Mouse (Mus musculus) NIH3T3 (cell line): Measurements from ENCODE around the gene Pard3b.
"Not testable (repeated sequence)": the region's sequence is repeated elsewhere in the genome, so short reads cannot be mapped to it uniquely, and the experiment has no call there.

Experiments used
- DNase-seq: peaks from one replicate; pipeline ENCODE4 v3.0.0-alpha.2; 2012; ENCODE audit warnings: low read depth

Pard3b gene

DNA sequence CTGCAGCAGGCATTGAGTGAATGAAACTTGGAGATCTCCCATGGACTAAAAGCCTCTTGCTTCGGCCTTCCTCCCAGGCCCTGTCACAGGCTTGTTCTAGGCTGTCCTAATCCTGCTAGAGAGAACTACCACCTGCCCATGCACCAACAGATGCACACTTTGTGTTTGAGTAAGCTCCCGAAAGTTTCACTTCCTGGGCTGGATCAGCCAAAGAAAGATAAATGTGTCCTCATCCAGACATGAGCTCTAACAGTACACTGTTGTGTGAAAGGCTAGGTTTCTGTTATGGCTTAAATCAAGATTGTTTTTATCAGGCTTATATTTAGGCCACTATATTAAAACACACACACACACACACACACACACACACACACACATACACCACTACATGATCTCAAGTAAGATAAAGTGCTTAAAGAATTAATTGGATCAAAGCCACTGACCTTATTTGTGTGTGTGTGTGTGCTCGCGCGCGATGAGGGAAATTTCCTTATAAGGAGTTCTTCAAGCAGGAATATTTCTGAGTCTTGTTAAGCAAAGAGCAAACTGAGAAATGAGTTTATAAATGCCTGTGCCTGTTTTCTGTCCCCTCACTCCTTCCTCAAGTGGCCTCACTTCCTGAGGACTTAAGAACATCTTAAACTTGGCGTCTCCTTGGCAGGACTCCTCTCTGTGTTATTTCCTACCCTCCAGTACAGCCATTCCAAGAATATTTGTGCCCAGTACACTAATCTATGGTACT lies 940.6 kb downstream of the Pard3b start:
- DNase-seq, result no peak

DNA sequence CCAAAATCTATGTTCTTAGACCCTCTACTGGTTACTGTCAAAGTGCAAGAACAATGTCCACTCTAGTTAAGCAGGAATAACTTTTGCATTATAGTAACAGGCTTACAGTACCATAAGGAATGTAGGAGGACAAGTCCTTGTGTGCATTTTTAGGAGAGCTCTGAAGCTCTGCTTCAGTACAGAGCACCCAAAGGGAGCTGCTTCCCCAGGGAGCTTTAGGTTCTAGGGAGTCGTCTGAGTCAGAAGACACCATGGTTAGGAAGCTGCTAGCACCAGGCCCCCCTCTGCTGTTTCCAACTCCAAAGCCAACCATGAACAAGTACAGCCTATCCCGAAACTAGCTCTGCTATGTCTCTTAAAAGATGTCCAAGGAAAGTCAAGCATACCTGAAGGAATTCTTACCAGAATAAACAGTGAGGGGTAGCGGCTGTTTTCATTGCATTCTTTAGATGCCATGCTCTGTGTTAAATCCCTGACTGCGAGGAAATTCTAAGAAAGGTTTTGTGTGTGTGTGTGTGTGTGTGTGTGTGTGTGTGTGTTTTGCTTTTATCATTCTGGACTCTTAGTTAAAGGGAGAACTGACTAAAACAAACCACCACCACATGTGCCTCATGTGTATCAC lies 941.8 kb downstream of the Pard3b start:
- DNase-seq, result no peak

DNA sequence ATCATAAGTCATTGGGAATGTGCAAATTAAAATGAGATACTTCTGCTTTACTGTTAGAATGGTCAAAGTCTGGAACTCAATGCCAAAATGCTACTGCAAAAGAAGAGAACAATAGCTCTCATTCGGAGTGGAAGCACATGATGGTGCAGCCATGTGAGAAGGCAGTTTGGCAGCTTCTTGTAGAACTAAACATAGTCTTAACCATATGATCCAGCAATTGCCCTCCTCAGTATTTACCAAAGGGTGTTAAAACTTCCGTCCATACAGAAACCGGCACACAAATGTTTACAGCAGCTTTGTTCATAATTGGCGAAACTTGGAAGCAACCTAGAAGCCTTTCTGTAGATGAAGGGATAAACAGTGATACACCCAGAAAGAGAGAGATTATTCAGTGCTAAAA lies 943.9 kb downstream of the Pard3b start:
- DNase-seq, result no peak

DNA sequence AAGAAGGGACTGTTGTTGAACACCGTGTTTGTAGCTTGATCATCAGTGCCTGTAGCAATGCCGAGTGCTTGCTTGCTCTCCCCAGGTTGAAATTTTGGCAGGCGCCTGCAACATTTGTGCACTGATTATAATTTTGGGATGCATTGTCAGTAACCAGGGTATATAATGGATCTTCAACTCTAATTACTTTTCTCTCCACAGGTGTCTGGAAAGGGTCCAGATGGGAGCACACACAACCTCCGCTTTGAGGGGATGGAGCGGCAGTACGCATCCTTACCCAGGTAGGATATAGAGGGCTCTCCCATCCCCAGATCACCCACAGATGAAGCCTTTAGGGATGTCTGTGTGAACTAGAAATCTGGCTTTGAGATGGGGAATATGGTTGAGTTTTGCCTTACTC lies 948.9 kb downstream of the Pard3b start:
- DNase-seq, result no peak

DNA sequence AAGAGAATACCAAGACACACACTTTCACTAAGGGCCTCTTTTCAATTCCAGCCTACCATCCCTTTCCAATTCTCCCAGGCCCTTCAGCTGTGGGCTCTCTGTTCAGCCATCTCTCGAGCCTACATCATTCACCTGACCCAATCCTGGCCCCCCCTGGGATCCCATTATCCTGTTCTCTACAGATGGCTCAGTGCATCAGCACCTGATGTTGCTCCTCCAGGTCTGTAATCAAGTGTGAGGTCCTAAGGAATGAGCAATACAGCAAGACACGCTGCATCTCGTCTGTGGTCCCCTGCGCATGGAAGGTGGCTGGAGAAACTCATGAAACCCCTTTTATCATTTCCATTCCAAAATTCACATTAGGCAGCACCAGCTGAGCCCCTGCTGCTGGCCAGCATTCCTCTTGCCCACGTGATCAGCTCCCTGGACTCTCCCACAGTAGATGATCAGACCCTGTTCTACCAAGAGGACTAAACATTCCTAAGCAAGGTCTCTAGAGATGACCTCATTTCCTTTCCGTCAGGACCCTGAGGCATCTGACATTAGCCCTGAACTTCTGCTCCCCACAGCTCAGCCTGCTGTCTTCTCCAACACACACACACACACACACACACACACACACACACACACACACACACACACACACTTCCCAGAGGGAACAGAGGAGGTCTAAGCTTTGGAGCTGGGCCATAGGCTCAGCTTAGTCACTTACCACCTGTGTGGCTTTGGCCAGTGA lies 952.8 kb downstream of the Pard3b start:
- DNase-seq, result peak; percentile 4

DNA sequence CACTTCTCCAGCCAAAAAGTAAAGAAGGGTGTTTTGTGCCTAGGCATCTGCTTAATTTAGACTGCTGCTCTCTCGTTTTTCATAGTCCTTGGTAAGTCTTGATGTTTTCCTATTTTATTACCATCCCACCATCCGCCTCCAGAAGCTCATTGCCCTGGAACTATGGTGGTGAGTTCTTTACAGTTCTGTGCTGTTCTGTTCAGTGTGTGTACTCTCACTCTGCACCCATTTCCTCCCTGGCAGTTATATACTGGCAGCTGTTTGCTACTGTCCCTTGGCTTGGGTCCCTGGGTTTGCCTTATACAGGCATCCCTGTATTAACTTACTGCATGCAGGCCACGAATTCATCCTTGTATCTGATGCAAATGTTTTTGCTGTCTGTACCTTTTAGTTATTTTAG lies 956.8 kb downstream of the Pard3b start:
- no peak for DNase-seq

DNA sequence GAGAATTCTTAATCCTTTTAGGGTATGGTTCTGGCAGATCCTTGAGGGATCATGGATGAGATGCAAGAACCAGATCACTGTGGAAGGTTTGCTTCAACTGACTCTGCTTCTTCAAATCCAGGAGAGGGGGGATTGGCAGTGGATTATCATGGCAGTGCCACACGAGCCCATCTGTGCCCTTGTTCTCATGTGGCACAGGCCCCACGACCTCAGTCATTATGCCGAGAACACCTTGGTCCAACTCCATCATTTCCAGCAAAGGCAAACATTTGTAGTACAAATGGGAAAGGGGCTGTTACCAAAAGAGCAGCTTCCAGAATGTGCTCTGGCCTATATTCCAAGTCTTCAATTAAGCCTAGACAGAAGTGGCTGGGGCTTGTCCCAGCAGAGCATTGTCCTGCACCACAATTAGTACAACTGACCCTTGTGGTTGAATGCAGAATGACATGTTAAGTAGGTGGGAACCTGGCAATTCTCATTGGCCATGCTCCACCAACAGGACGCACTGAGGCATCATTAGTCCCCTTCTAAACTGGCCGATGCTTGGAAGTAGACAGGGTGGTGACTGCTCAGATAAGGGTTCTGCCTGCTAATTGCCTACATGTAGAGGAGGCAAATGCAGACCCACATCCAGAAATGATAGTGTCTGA lies 959.3 kb downstream of the Pard3b start:
- DNase-seq, result no peak

DNA sequence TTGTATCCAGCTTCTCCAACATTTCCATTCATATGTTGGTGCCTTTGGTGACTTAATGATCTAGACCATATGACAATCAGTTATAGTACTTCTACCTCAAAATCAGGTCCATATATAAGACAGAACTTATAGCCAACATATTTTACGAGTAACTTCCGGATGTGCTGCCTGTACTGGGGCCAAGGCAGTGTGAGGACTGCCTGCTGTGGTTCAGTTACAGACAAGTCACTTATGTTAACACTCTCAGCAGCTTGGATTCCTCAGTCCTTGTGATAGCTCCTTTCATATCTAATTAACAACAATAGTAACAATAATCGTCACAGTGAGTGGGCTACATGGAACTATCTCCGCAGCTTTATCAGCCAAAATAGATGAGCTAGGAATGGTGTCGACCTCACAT lies 959.9 kb downstream of the Pard3b start:
- no peak for DNase-seq

DNA sequence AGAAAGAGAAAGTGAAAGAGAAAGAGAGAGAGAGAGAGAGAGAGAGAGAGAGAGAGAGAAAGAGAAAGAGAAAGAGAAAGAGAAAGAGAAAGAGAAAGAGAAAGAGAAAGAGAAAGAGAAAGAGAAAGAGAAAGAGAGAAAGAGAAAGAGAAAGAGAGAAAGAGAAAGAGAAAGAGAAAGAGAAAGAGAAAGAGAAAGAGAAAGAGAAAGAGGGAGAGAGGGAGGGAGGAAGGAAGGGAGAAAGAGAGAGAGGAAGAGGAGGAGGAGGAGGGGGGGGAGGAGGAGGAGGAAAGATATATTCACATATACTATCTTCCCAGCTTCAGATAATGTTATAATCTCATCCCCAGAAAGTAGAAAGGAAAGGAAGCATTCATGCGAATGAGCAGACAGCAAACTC lies 966.0 kb downstream of the Pard3b start:
- not testable (repeated sequence) for DNase-seq

DNA sequence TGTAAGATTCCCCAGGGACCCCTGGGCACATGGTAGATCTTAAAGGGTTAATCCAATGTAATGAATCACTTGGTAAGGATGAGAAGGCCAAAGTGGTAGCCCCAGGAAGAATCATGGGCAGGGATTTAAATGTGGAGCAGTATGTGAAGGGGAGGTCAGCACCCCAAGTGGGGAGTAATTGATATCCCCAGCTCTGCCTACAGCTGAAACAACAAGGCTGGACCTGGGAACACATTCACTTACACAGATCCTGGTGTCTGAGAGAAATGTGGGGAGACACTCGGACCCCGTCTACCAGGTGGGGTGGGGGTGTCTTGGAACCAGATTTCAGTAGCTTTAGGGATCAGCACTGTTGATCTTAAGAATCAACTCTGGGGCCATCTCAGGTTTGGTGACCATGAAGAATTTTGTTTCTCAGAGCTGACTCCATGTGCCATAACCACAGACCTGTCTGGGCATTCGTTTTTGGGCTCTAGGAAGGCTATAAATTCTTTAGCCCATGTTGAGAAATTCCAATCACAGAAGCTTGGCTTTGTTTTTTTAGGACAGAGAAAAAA lies 979.6 kb downstream of the Pard3b start:
- no peak for DNase-seq

DNA sequence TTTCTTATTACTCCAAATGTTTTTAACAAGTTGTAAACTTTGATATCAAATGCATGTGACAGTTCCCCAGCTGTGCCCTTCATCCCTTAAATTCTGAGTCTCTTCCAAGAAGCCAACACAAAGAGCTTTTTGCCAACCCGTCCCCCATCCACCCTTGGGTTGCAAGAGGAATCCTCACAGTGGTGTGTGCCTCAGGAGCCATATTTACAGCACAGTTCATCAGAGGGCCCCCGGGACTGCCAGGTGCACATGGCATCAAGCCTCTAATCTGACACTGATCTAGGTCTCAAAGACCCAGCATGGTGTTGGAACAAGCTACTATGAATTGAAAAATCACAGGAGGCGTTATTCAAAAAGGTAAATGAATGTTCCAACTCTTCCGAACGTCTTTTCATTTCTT lies 980.8 kb downstream of the Pard3b start:
- DNase-seq, result no peak

DNA sequence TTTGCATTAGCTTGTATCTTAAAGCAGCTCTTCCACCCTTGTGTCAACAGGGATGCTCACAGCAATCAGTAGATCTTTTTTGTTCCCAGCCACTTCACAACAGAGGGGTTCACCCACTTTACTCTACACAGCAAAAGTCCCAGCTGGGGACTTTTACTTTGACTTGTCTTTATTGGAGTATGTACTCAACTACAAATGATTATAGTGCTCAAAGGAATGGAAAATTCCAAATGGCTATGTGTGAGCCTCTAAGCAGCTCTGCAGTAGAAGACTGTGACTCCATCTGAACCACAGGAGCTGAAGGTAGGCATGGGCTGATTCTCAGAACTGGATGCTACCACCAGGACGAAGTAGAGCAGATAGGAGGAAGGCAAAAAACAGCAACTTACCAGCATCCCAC lies 983.8 kb downstream of the Pard3b start:
- no peak for DNase-seq

DNA sequence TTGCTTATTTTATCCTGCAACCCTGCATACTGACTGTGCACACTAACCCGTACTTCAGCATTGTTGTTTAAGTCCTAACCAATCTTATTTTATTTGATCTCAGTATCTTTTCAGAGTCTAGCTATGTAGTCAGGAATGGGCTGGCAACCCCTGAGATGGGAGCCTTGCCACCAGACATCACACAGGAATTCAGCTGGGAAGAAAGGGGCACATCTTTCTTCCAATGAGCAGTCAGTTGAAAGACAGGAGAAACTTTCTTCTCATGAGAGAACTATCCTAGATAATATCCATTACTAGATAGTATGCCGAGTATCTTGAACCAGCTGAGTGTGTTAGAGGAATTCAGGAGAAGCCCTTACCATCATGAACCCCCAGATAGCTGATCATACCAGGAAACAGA lies 985.5 kb downstream of the Pard3b start:
- no peak for DNase-seq

DNA sequence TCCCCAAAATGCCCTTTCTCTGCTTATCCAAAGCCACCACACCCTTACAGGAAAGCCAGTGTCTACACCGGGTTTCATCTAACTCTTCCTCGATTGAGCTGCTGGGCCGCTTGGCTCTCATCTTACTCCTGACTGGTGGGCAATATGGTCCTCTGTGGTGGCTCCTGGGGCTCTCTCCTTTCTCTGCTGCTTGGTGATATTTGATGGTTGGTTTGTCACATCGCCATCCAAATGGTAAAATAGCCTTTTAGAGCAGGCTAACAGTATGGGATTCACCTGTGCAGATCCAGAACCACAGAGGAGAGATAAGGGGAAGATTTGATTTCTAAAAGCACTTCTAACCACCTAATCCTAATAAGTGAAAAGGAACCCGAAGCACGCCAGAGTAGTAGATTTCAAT lies 986.2 kb downstream of the Pard3b start:
- DNase-seq, result no peak

DNA sequence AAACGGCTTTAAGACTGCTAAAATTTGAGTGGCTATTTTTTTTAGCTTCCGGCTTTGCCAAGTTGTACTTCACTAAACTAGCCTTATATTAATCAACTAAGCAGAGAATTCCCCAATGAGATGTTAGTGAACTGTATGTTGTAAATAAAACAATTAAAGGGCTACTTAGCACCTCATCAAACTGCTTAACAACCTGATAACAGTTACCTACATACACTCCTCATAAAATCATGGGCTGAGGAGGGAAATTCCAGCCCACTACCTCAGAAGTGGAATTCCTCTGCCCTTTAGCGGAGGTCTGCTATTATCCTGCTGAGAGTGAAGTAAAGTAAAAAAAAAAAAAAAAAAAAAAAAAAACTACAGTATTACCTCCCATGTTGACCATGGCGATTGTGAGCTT lies 986.7 kb downstream of the Pard3b start:
- no peak for DNase-seq

DNA sequence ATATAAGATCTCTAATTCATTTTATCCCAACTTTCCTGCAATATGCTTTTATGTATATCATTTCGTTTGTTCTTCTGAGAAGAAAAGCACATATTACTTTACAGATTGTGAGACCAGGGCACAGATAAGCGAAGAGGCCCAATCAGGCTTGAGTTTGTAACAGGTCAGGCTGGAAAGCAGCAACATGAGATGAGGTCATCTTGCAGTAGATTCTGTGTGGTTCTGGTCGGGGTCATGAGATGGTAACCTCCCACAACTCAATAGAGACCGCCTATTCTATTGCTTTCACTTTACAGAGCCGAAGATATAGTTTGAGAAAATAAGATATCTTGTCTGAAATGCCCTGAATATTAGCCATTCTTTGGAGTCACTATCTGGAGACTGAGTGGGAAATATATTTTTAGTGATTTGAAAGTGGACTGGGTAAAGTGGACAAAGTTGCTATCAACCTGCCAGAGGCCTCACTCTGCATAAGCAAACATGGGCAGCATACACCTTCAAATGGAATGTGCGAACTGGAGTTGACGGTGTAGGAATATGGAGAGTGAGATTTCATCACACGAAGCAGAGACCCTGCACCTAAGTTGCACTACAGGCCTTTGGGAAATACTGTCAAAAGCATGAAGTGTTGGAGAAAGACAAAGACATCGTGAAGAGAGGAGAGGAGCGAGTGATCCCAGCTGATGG lies 987.3 kb downstream of the Pard3b start:
- DNase-seq, result no peak

DNA sequence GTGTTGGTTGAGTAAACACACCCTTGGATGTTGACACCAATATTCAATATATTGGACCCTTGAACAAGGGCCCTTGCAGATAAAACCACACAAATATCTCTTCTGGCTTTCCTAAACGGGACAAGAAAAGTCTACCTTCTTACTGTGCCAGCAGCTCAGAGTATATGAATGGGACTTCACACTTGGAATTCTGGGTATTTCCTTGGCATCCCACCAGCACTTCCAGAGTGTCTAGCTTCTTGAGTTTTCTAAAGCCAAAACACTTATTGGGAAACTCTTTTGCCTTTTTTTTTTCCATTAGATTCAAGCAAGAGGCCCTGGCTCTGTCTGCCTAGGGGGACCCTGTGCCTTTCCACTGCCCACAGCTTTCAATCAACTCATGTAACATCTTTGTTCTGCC lies 991.3 kb downstream of the Pard3b start:
- DNase-seq, result peak; percentile 71

DNA sequence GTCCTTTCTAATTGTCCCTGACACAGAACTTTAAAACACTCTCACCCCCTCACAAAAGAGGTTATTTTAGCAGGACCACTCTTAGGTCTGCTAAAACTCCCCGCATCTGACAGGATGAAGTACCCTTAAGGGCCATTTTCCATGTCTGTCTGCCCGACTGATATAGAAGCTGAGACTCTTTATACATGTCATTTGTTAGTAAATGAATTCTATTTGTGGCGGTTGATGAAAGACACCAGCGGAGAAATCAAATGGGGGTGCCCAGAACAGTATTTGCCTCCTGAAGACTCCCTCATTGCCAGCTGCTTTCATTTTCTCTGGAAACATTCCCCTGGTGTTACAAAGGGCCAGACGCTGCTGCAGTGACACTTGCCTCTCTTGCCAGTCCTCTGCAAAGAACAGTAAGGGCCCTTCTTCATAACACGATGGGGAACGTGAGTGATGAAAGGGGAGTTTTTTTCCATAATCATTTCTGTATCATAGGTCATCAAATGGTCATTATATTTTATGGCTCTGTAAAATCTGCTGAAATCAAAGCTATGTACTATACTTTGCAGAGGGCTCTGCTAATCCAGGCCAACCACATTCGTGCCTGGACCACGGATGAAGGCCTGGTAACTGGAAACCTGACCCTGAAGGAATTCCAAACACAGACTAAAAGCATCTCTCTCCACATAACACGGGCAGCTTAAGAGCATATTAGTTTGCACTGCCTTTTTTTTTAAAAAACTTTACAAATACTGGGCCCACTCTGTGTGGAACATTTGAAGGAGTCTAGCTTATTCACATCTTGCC lies 993.1 kb downstream of the Pard3b start:
- DNase-seq, result peak; percentile 15

DNA sequence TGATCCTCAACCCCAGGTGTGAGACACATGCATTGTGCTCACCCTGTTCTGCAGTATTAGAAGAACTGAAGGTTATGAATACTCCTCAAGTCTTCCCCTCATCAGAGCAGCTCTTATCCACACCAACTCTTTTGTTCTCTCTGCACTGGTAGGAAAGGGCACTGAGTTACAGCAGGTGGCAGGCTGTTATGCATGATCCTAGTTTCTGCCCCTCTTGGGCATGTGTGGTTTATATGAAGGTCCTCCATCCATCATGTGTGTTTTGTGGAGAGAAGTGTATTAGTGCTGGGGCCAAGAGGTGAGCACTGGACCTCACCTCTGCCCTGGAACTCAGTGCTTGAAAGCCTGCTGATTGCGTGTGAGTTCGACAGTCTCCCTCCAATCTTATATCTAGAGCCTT lies 994.3 kb downstream of the Pard3b start:
- no peak for DNase-seq

DNA sequence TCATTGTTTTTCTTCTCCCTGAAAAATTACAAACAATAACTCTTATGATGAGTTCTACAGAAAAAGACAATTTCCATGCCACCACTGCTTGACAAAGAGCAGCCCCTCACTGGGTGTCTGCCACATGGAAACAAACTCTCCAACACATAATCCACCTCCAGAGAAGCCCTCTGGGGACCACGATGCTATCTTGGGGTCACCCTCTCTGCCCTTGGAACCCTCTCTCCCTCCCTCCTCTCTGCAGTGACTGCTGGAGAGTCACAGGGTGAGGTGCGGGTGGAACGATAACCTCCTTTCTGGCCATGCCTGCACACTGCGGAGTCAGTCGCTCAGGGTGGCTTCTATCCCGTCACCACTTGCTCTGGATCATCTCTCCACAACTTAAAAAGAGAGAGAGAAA lies 996.6 kb downstream of the Pard3b start:
- DNase-seq, result no peak
